Mouse (Mus musculus): Measurements from ENCODE around the gene Mier3. TPM values are rescaled to one million over a fixed set of nuclear protein-coding genes. Genes with fewer than 3 reads are reported as not detected.

Mier3 gene
- polyA plus RNA-seq (2015; fragmentation: Nextera tagmentation; extraction: Ambion mirVana), result 16.3 and 18.3 TPM in 2 replicates

- H3K27ac ChIP-seq, result no peak within 1 kb of the TSS
- H3K4me1 ChIP-seq, result peaks cover 6% of the 10 kb centered on the region
- no peak within 1 kb of the TSS for H3K4me2 ChIP-seq
- no peak within 1 kb of the TSS for H3K9ac ChIP-seq
- WGBS, result 88% methylated on average over 4 of the region's 4 CpGs
- H3K36me3 ChIP-seq (replicated peaks), result no peaks in the 10 kb centered on the region
- ATAC-seq (replicated peaks), result no peak
- 0 out of 2 replicates have a peak, but pooled peaks cover 4% of the 10 kb centered on the region for H3K27me3 ChIP-seq (replicated peaks)
- no peak within 1 kb of the TSS for H3K4me3 ChIP-seq
- no peaks in the 10 kb centered on the region for H3K9me3 ChIP-seq
Observed at GRCm38 (mm10) chr13:111680679-111681078, at the start of gene Mier3. TSS of gene Mier3 (plus strand) at chr13:111680979.

GRCm38 (mm10) chr13:111634163-111635160, 46.3 kb upstream of the Mier3 start:
- Histone ChIP-seq H3K4me1 (no peaks in the 10 kb centered on the region), H3K9ac (no peak overlapping the region), H3K36me3 (replicated peaks) (no peaks in the 10 kb centered on the region), H3K4me2 (no peak overlapping the region), H3K27ac (no peak overlapping the region), H3K9me3 (no peaks in the 10 kb centered on the region), H3K4me3 (no peak overlapping the region), H3K27me3 (replicated peaks) (no peaks in the 10 kb centered on the region)
- ATAC-seq (replicated peaks), result no peak
- WGBS, result 92% methylated on average over 15 of the region's 16 CpGs

GRCm38 (mm10) chr13:111640319-111640718, 40.5 kb upstream of the Mier3 start:
- H3K4me3 ChIP-seq, result no peak overlapping the region
- H3K36me3 ChIP-seq (replicated peaks), result no peaks in the 10 kb centered on the region
- H3K9ac ChIP-seq, result no peak overlapping the region
- no peaks in the 10 kb centered on the region for H3K9me3 ChIP-seq
- ATAC-seq (replicated peaks), result no peak
- WGBS, result 83% methylated on average over 6 of the region's 6 CpGs
- H3K27me3 ChIP-seq (replicated peaks), result no peaks in the 10 kb centered on the region
- no peak overlapping the region for H3K4me2 ChIP-seq
- no peaks in the 10 kb centered on the region for H3K4me1 ChIP-seq
- H3K27ac ChIP-seq, result no peak overlapping the region

- WGBS, result 78% methylated on average over 2 of the region's 2 CpGs
- ATAC-seq (replicated peaks), result no peak
- no peak overlapping the region for H3K27ac ChIP-seq
- H3K36me3 ChIP-seq (replicated peaks), result no peaks in the 10 kb centered on the region
- H3K4me3 ChIP-seq, result no peak overlapping the region
- H3K4me1 ChIP-seq, result no peaks in the 10 kb centered on the region
- no peak overlapping the region for H3K9ac ChIP-seq
- H3K4me2 ChIP-seq, result no peak overlapping the region
- no peaks in the 10 kb centered on the region for H3K9me3 ChIP-seq
- H3K27me3 ChIP-seq (replicated peaks), result no peaks in the 10 kb centered on the region
Observed at GRCm38 (mm10) chr13:111643636-111644035, 37.1 kb upstream of the Mier3 start.

- H3K9me3 ChIP-seq, result no peaks in the 10 kb centered on the region
- WGBS, result 92% methylated on average over 9 of the region's 9 CpGs
- no peaks in the 10 kb centered on the region for H3K4me1 ChIP-seq
- no peak overlapping the region for H3K27ac ChIP-seq
- H3K9ac ChIP-seq, result no peak overlapping the region
- ATAC-seq (replicated peaks), result no peak
- no peak overlapping the region for H3K4me2 ChIP-seq
- no peak overlapping the region for H3K4me3 ChIP-seq
- H3K36me3 ChIP-seq (replicated peaks), result no peaks in the 10 kb centered on the region
- no peaks in the 10 kb centered on the region for H3K27me3 ChIP-seq (replicated peaks)
Observed at GRCm38 (mm10) chr13:111646204-111646603, 34.6 kb upstream of the Mier3 start.

GRCm38 (mm10) chr13:111647279-111647678, 33.5 kb upstream of the Mier3 start:
- H3K9ac ChIP-seq, result no peak overlapping the region
- H3K4me1 ChIP-seq, result no peaks in the 10 kb centered on the region
- no peak overlapping the region for H3K27ac ChIP-seq
- no peak overlapping the region for H3K4me2 ChIP-seq
- WGBS, result 91% methylated on average over 4 of the region's 4 CpGs
- H3K9me3 ChIP-seq, result no peaks in the 10 kb centered on the region
- H3K36me3 ChIP-seq (replicated peaks), result no peaks in the 10 kb centered on the region
- no peaks in the 10 kb centered on the region for H3K27me3 ChIP-seq (replicated peaks)
- ATAC-seq (replicated peaks), result no peak
- no peak overlapping the region for H3K4me3 ChIP-seq

- Histone ChIP-seq H3K9ac (no peak overlapping the region), H3K4me3 (no peak overlapping the region), H3K27ac (no peak overlapping the region), H3K4me1 (no peaks in the 10 kb centered on the region), H3K9me3 (no peaks in the 10 kb centered on the region), H3K27me3 (replicated peaks) (no peaks in the 10 kb centered on the region), H3K36me3 (replicated peaks) (no peaks in the 10 kb centered on the region), H3K4me2 (no peak overlapping the region)
- ATAC-seq (replicated peaks), result peak; percentile 63; the same call in 1 of the 2 replicates
- 49% methylated on average over 6 of the region's 6 CpGs for WGBS
Observed at GRCm38 (mm10) chr13:111651020-111651419, 29.8 kb upstream of the Mier3 start.

- Histone ChIP-seq H3K36me3 (replicated peaks) (no peaks in the 10 kb centered on the region), H3K4me2 (no peak overlapping the region), H3K9ac (no peak overlapping the region), H3K9me3 (no peaks in the 10 kb centered on the region), H3K27ac (no peak overlapping the region), H3K4me1 (no peaks in the 10 kb centered on the region), H3K27me3 (replicated peaks) (no peaks in the 10 kb centered on the region), H3K4me3 (no peak overlapping the region)
- no peak for ATAC-seq (replicated peaks)
- WGBS, result 91% methylated on average over 4 of the region's 4 CpGs
Observed at GRCm38 (mm10) chr13:111655273-111655672, 25.5 kb upstream of the Mier3 start.

GRCm38 (mm10) chr13:111655856-111656255, 24.9 kb upstream of the Mier3 start:
- Histone ChIP-seq H3K36me3 (replicated peaks) (no peaks in the 10 kb centered on the region), H3K4me2 (no peak overlapping the region), H3K27me3 (replicated peaks) (no peaks in the 10 kb centered on the region), H3K9me3 (no peaks in the 10 kb centered on the region), H3K4me1 (no peaks in the 10 kb centered on the region), H3K9ac (no peak overlapping the region), H3K27ac (no peak overlapping the region), H3K4me3 (no peak overlapping the region)
- 91% methylated on average over 2 of the region's 2 CpGs for WGBS
- ATAC-seq (replicated peaks), result no peak

- no peaks in the 10 kb centered on the region for H3K4me1 ChIP-seq
- no peak overlapping the region for H3K27ac ChIP-seq
- WGBS, result 67% methylated on average over 10 of the region's 10 CpGs
- no peak overlapping the region for H3K4me2 ChIP-seq
- H3K9ac ChIP-seq, result no peak overlapping the region
- no peak overlapping the region for H3K4me3 ChIP-seq
- no peaks in the 10 kb centered on the region for H3K9me3 ChIP-seq
- H3K36me3 ChIP-seq (replicated peaks), result no peaks in the 10 kb centered on the region
- no peak for ATAC-seq (replicated peaks)
- no peaks in the 10 kb centered on the region for H3K27me3 ChIP-seq (replicated peaks)
Observed at GRCm38 (mm10) chr13:111656309-111656708, 24.5 kb upstream of the Mier3 start.

GRCm38 (mm10) chr13:111656769-111657168, 24.0 kb upstream of the Mier3 start:
- Histone ChIP-seq H3K9ac (no peak overlapping the region), H3K36me3 (replicated peaks) (no peaks in the 10 kb centered on the region), H3K4me2 (no peak overlapping the region), H3K27me3 (replicated peaks) (no peaks in the 10 kb centered on the region), H3K27ac (no peak overlapping the region), H3K9me3 (no peaks in the 10 kb centered on the region), H3K4me3 (no peak overlapping the region), H3K4me1 (no peaks in the 10 kb centered on the region)
- WGBS, result 88% methylated on average over 3 of the region's 3 CpGs
- ATAC-seq (replicated peaks), result no peak

- Histone ChIP-seq H3K27me3 (replicated peaks) (no peaks in the 10 kb centered on the region), H3K27ac (no peak overlapping the region), H3K36me3 (replicated peaks) (no peaks in the 10 kb centered on the region), H3K9ac (no peak overlapping the region), H3K4me3 (no peak overlapping the region), H3K4me2 (no peak overlapping the region), H3K9me3 (no peaks in the 10 kb centered on the region), H3K4me1 (no peaks in the 10 kb centered on the region)
- no peak for ATAC-seq (replicated peaks)
- 75% methylated on average over 12 of the region's 12 CpGs for WGBS
Observed at GRCm38 (mm10) chr13:111658501-111659280, 22.1 kb upstream of the Mier3 start.

All from midbrain, embryonic 15.5 days (tissue).